Mouse (Mus musculus) midbrain, embryonic 11.5 days (tissue): Measurements from ENCODE around the gene Cdx2. TPM values are rescaled to one million over a fixed set of nuclear protein-coding genes. Genes with fewer than 3 reads are reported as not detected.

ENCODE experiments used
- ATAC-seq: fragments of 200-750 bp; cut with Nextera tagmentation; 2 replicates; pipeline ENCODE4 v1.8.0; 2017; ENCODE audit warnings: moderate TSS enrichment, moderate library complexity; ENCODE audit not compliant: low FRiP score
- DNase-seq: peaks from one replicate; pipeline ENCODE4 v3.0.0; 2015; ENCODE audit warnings: low spot score; ENCODE audit errors: missing footprints
- H3K27ac ChIP-seq: fragments of 300-500 bp; sonication (generic); 2 replicates; pipeline ENCODE4 v1.5.1; 2014; ENCODE audit warnings: low read depth, low read length
- H3K27me3 ChIP-seq: fragments of 300-500 bp; sonication (generic); 2 replicates; pipeline ENCODE4 v1.6.1; 2014; ENCODE audit warnings: mild to moderate bottlenecking, low read length, moderate library complexity, mixed read lengths; ENCODE audit not compliant: control insufficient read depth, insufficient read depth
- H3K36me3 ChIP-seq: fragments of 300-500 bp; sonication (generic); 2 replicates; pipeline ENCODE4 v1.6.1; 2014; ENCODE audit warnings: mild to moderate bottlenecking, low read length, moderate library complexity, mixed read lengths; ENCODE audit not compliant: control insufficient read depth, insufficient read depth
- H3K4me1 ChIP-seq: fragments of 300-500 bp; sonication (generic); 2 replicates; pipeline ENCODE4 v1.6.1; 2014; ENCODE audit warnings: low read length; ENCODE audit not compliant: control insufficient read depth, insufficient read depth
- H3K4me2 ChIP-seq: fragments of 300-500 bp; sonication (generic); 2 replicates; pipeline ENCODE4 v1.6.1; 2014; ENCODE audit warnings: mild to moderate bottlenecking, moderate library complexity
- H3K4me3 ChIP-seq: fragments of 300-500 bp; sonication (generic); 2 replicates; pipeline ENCODE4 v1.5.1; 2014; ENCODE audit warnings: low read depth, low read length
- H3K9ac ChIP-seq: fragments of 300-500 bp; sonication (generic); 2 replicates; pipeline ENCODE4 v1.6.1; 2014; ENCODE audit warnings: low read length
- H3K9me3 ChIP-seq: fragments of 300-500 bp; sonication (generic); 2 replicates; pipeline ENCODE4 v1.6.1; 2016; ENCODE audit warnings: low read length; ENCODE audit not compliant: control insufficient read depth
- WGBS: fragments of 180-500 bp; shearing (Covaris S2); extraction: QIAGEN DNeasy Blood & Tissue Kit; methylation state at CpG from one replicate; pipeline ENCODE4 v1.1.7; 2014; 5-methylcytosine and 5-hydroxymethylcytosine counted together
- microRNA-seq: library from miRNA; unstranded; fragments of <30 nt; microRNA quantifications from one replicate; pipeline ENCODE4, GENCODE M21; 2017
- polyA plus RNA-seq: library from polyadenylated mRNA; unstranded; fragments of >200 nt; fragmentation: Nextera tagmentation; extraction: Ambion mirVana; gene quantifications from 2 replicates; pipeline ENCODE4 v1.2.1, GENCODE M21; 2014

Cdx2 gene
- polyA plus RNA-seq, 1 experiment from 2014 or later = not detected

DNA sequence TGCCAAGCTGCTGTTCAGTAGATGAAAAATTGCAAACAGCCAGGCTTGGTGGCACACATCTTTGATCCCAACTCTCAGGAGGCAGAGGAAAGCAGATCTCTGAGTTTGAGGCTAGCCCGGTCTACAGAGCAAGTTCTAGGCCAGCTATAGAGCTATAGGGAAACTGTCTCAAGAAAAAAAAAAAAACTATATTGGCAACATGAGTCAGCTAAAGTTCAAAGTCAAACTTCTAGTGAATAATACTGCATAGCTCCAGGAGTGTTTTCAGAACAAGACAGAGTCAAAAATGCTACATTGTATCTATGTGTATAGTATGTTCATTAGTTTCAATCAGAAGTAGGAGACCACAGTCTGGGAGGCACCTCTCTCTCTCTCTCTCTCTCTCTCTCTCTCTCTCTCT lies 46.9 kb downstream of the Cdx2 start:
- Histone ChIP-seq H3K27me3 (peaks cover 3% of the 10 kb centered on the region; the same call in 1 of the 2 replicates), H3K4me1 (no peaks in the 10 kb centered on the region), H3K9ac (no peak overlapping the region), H3K9me3 (no peaks in the 10 kb centered on the region), H3K36me3 (no peaks in the 10 kb centered on the region), H3K4me3 (no peak overlapping the region), H3K27ac (no peak overlapping the region), H3K4me2 (no peak overlapping the region)
- no peak for ATAC-seq
- WGBS = 86% methylated on average over 1 of the region's 1 CpGs
- DNase-seq = no peak

Small RNA genes lying within 50 kb of the gene (microRNA-seq; reads per million reads assigned to microRNA genes)
- gene Mir7k = not detected

Other genes starting within 250 kb of the Cdx2 start
- gene Lnx2, start 230.7 kb downstream of the Cdx2 start, polyA plus RNA-seq = 8.1 and 8.9 TPM in 2 replicates
- gene Polr1d, start 230.2 kb downstream of the Cdx2 start, polyA plus RNA-seq = 111 and 120 TPM in 2 replicates
- 14.6 and 19.0 TPM in 2 replicates for gene Gsx1, start 118.6 kb downstream of the Cdx2 start, polyA plus RNA-seq
- not detected in 2 replicates for gene Pdx1, start 37.3 kb downstream of the Cdx2 start, polyA plus RNA-seq
- gene Urad, start 15.2 kb upstream of the Cdx2 start, polyA plus RNA-seq = not detected in 2 replicates
- 0.05 and 0.26 TPM in 2 replicates for gene Flt3, start 93.2 kb upstream of the Cdx2 start, polyA plus RNA-seq
- gene Pan3, start 122.9 kb upstream of the Cdx2 start, polyA plus RNA-seq = 47.8 and 49.4 TPM in 2 replicates